Mouse (Mus musculus): ENCODE results near the gene Sprr2a3.
"Not testable (repeated sequence)": the region's sequence is repeated elsewhere in the genome, so short reads cannot be mapped to it uniquely, and the experiment has no call there.

- TF ChIP-seq EP300 (IDR thresholded peaks at IDR 0.05; ENCODE audit: insufficient read depth, low read depth, low read length); CTCF (IDR thresholded peaks at IDR 0.05): not testable (repeated sequence)
Observed at GRCm38 (mm10) chr3:92274018-92274417, 11.2 kb upstream of the Sprr2a3 start.
